Mouse (Mus musculus): Measurements from ENCODE around the gene Hps5. TPM values are rescaled to one million over a fixed set of nuclear protein-coding genes. Genes with fewer than 3 reads are reported as not detected.
"Not testable (repeated sequence)": the region's sequence is repeated elsewhere in the genome, so short reads cannot be mapped to it uniquely, and the experiment has no call there.

Gene Hps5
- 17.0 and 32.8 TPM in 2 replicates for total RNA-seq (2014; fragmentation: Nextera tagmentation)
- total RNA-seq (2017) = 19.1 and 27.6 TPM in 2 replicates

DNA sequence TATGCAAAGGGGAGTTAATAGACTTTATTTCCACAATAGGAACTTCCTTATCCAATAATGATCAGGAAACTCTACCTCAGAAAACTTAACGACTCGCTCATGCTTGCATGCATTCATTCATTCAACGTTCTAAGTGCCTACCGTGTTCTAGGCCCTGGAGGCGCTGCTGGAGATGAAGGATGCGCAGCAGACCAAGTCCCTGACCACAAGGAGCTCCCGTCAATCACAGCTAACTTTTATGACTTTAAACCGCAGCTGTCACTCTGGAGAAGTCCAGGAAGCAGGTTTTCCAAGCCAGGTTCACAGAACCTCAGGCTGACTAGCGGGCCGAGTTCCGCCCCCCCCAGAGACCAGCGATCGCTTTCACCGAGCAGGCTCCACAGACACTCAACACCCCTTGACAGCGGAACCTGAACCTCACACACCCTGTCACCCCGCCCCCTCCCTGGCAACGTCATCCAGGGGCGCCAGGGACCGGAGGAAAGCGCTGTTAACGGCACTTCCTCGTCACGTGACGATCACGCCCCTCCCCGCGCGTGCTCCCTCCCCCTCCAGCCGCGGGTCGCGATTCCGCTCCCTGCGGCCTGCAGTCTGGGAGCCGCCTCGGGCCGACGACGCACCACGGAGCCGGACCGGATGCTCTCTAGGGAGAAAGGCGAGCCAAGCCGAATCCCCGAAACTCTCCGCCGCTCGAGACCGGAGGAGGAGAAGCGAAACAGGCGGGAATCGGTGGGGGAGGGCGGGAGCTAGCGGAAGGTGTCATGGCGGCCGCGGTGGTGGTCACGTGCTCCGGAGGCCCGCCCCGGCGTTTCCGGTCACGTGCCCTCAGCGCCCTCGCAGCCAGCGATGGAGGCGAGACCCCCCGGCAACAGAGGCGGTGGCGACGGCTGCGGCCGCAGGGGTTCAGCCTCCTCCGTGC is at the start of gene Hps5, which contains the start of gene Gtf2h1:
Gene Hps5, minus strand, starts transcription at position 778 of the 919 bp plus-strand sequence.
Gene Gtf2h1, plus strand, starts transcription at position 817 of the 919 bp plus-strand sequence.
- ATAC-seq (replicated peaks; ENCODE audit: poor library complexity, severe bottlenecking) = peak; percentile 95

DNA sequence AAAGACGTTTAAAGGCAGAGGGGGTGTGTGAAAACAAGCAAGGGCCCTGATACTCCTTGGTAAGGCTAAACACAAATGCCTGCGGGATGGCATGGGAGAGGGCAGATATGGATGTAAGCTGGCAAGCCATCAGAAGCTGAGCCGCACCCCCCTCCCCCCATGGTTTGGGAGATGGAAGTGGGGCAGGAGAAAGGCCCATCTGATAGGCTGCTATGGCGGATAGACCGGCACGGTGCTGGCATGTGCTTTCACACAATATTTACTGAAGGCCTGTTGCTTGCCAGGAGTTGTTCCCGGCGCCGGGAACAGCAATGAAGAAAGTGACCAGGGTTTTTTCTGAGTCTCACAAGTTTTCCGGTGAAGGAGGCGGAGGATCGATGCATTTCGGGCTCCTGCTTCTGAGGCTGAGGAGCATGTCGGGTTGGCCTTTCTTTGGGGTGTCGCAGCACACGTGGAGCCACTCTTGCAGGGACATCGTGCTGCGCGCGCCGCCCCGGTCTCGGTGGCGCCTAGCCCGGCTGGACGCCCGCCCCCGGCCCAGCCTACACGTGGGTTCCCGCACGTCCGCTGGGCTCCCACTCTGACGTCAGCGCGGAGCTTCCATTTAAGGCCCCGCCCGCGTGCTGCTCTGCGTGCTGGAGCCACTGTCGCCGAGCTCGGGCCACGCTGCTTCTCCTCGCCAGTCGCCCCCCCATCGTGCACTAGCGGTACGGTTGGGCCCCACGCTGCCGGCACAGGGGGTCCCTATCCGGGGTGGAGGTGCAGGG is 49.5 kb upstream of the Hps5 start:
- peak; percentile 81 for ATAC-seq (replicated peaks; ENCODE audit: poor library complexity, severe bottlenecking)

DNA sequence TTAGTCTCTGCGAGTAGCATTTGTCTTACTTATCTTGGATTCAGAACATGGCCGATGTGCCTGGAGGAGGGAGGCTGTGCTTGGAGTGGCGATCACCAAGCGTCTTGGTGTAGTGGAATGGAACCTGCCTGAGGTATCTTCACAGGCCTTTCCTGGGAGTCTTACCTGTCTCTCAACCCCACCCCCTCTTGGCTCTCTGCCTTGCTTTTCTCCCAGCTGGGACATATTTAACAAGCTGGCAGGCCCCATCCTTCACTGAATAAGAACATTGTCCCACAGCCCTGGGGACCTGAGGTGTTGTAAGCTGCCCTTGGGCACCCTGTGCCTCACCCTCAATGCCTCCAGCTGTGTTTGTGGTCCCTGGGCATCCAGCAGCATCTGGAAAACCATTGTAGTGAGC is 47.7 kb upstream of the Hps5 start:
- no peak for ATAC-seq (replicated peaks; ENCODE audit: poor library complexity, severe bottlenecking)

DNA sequence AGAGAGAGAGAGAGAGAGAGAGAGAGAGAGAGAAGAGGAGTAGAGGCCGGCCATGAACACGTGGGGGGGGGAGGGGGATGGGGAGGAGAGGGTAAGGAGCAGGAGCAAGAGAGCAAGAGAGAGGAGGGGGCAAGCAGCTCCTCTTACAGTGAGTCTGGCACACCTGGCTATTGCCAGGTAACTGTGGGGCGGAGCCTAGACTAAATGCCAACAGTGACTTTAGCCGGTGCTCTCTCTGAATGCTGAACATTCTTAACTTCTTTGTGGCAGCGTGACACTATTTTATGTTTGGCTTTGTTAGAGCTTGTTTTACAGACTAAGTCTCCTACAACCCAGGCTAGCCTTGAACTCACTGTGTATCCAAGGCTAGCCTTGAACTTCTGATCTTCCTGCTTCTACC is 46.4 kb upstream of the Hps5 start:
- no peak for ATAC-seq (replicated peaks; ENCODE audit: poor library complexity, severe bottlenecking)

DNA sequence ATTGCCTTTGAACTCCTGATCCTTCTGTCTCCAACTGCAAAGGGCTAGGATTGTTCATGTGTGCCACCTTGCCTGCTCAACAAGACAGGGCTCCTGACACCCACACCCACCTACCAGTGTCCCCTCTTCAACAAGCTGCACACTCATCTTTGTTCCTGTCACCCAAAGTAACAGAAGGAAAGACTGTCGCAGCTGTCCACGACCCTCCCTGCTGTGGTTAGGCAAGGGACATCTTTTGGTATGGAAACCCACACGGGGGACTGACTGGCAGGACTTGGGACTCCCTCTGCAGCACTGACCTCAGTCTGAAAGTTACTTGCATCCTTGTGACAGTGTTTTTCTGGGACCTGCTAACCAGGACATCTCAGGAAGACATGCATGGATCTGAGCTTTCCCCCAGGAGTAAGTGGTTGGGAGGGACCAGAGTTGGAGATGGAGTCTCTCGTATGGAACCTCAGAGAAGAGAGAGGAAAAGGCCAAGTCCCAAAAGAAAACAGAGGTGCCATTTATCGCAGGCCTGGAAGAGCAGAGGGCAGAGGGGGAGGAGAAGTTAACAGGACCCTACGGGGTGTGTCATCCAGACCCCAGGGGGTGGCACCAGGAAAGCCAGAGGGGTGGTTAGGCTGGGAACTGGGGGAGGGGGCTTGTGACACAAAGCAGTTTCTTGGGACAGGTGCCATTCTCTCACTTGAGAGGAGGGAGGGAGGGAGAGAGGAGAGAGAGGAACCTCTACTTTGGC is 45.1 kb upstream of the Hps5 start, which contains the start of gene Ldha:
Gene Ldha, plus strand, starts transcription at position 689 of the 739 bp plus-strand sequence.
- ATAC-seq (replicated peaks; ENCODE audit: poor library complexity, severe bottlenecking) = no peak

DNA sequence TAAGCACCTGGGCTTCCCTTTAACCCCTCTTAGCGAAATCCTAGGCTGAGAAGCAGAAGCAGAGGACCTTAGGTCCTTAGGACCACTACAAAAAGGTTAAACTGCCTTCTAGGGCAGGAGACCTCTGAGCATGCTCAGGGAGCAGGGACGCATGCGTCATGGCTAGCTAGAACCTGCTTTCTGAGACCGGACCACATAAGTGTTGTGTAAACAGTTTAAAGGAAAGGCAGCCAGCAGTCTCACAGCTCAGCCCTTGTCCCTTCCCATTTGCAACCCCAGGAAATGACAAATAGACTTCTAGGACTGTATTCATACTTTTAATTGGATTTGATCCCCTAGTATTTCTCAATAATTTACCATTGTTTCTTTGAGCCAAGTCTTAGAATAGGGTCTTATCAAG is 44.5 kb upstream of the Hps5 start:
- peak; percentile 15; the same call in 1 of the 2 replicates for ATAC-seq (replicated peaks; ENCODE audit: poor library complexity, severe bottlenecking)

DNA sequence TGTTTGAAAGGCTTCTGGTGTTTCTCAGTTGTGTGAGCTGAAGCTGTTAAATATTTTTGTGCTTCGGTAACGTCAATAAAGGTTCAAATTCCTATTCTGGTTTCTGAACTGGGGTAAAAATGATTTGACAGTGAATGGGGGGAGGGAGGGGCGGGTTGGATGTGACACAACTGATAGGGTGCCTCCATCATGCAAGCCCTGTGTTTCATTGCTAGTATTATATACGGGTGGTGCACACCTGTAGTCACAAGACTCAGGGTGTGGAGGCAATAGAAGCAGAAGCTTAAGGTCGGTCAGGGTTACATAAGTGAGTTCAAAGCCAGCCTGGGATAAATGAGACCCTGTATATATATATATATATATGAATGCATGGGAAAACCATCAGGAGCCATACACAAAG is 44.0 kb upstream of the Hps5 start:
- no peak for ATAC-seq (replicated peaks; ENCODE audit: poor library complexity, severe bottlenecking)

DNA sequence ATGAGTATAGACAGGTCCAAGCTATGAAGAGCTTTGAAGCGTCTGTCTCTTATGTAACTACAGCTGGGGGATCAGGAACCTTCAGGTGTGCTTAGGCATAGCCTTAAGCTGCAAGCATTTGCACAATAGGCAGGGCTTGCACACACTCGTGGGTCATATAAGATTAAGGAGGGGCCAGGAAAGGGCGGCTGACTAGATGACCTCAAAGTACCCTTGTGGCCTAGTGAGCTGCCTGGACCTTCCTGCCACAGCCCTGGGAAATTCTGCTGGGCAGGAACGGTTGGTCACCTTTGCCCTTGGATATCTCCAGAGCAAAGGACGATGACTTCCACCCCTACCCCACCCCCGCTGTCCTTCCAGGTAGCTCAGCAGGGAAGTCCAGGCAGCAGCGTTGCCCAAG is 43.6 kb upstream of the Hps5 start:
- peak; percentile 40 for ATAC-seq (replicated peaks; ENCODE audit: poor library complexity, severe bottlenecking)

DNA sequence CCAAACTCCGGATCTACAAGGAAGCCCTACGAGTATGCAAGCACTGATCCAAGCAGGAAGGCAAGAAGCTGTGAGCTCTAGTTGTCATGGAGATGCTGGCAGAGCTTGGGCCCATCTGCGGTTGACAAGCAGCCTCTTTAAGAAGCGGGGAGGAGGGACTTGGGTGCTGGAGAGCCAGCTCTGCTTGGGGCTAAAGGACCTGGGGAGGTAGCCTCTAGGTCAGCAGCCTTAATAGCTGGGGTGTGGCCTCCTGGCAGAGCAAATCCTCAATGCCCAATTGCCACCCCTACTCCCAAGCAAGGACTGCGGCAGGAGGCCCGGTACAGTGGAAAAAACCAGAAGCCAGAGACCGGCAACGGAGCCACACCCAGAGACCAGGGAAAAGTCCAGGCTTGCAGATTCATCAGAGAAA is 43.0 kb upstream of the Hps5 start:
- peak; percentile 64 for ATAC-seq (replicated peaks; ENCODE audit: poor library complexity, severe bottlenecking)

DNA sequence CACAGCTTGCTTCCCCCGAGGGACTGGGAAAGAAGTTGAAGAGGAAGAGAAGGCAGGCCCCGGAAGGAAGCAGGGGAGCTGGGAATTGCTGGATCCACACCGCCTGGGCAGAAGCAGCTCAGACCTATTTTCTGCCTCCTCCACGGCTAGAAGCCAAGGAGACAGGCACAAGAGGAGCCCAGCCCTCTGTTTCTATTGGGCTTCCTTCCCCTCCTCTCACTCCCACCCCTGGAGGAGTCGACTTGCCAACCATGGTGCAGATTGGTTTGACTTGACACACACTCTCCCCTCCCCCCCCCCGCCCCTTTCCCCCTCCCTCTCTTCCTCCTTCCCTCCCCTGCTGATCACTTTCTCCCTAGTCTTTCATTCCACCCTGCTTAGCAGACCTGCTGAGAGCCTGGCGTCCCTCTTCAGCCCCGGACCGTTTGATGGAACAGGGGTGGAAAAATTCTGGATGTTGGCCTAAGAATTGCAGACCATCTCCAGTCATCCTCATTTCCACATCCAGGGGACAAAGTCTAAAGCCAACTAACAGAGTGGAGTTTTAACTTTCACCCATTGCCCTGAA is 42.3 kb upstream of the Hps5 start:
- peak; percentile 22 for ATAC-seq (replicated peaks; ENCODE audit: poor library complexity, severe bottlenecking)

DNA sequence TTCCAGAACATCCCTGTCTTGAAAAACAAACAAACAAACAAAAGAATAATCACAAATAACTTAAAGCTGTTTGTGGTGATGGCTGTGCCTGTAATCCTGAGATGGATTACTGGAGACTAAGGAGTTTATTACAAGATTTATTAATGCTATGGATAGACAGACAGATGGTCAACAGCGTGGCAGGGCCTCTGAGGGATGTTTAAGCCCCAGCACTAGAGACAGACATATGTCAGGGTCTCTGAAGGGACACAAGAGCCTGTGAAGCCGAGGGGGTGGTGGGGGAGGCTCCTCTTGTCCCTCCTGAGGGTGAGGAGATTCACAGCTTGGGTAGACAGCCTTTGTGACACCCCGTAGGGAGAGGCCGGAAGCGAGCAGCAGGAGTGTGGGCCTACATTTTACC is 41.2 kb upstream of the Hps5 start:
- ATAC-seq (replicated peaks; ENCODE audit: poor library complexity, severe bottlenecking) = no peak

DNA sequence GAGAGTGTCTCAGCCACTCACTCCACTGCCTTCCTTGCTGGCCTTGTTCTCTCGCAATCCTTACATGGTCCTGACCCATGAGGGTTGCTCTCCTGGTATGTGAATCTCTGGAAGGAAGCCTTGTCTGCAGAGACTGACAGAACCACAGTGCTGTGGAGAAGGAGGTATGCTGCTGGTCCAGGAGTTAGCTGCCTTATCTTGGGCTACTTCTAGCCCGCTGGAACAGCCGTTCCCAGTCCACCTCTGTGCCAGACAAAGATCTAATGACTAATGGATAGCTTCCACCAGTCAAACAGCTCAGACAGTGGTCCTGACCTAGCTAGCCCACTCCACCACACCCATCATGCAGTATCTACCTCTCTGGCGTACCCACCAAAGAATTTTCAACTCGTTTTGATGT is 40.5 kb upstream of the Hps5 start:
- ATAC-seq (replicated peaks; ENCODE audit: poor library complexity, severe bottlenecking) = no peak

DNA sequence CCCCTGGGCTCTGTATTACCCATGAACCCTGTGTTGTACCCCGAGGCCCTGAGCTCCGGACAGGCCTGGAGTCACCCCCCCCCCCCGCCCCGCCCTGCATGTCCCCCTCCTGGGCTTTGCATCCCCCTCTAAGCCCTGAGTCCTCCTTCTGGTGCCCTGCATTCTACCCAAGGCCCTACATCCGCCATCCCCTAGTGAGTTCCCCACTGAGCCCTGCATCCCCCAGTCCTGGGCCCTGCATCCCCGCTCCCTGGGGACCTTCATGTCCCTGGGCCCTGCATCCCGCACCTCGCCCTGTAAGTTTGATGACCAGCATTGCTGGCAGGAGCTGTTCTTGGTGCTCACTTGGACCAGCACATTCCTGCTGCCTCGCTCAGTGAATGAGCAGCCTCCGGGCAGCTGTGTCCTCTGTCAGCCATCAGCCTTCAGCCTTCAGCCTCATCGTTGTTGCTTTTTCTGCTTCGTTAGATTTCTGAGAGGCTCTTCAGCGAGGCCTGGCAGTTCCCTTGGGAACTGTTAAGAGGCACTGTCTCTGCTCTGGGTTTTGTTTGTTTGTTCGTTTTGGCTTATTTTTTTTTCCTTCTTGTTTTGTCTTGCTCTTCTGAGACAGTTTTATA is 39.2 kb upstream of the Hps5 start:
- ATAC-seq (replicated peaks; ENCODE audit: poor library complexity, severe bottlenecking) = no peak

DNA sequence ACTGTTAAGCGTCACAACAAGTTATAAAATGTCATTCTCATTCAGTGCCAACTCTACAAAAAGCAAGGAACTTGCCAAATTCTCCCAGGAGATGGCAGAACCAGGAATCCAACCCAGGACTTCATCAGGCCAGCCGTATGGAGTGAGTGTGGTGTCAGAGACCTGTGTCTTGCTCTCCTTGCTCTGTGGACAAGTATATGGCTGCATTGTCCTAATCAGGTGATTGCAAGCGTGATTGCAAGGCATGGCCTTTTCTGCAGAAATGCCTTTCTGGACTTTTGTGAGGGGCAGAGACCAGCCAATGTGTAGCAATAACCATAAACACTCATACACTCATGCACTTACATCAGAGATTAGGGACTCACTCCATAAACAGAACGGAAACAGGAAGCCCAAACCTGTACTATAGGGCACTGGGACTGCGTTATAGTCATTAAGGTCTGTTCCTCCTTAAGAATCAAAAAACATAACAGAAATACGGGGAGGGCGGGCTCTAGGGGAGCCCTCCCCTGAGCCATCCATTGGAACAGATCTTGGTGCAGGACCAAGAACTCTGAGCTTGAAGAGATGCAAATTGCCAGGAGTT is 37.9 kb upstream of the Hps5 start:
- peak; percentile 66 for ATAC-seq (replicated peaks; ENCODE audit: poor library complexity, severe bottlenecking)

DNA sequence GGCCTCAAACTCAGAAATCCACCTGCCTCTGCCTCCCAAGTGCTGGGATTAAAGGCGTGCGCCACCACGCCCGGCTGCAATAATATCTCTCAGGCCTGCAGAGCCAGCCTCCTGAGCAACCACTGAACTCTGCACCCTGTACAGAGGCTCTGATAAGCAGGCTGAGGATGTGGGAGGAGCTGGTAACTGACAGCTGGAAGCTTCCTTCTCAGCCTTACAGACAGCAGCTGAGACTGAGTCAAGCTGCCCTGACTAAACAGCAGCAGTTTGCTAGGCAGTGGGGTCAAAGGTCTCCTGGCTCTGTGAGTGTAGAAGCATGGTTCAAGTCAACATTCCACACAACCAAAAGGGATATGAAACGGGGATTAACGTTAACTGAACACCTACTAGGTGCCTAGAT is 37.4 kb upstream of the Hps5 start:
- ATAC-seq (replicated peaks; ENCODE audit: poor library complexity, severe bottlenecking) = peak; percentile 71

DNA sequence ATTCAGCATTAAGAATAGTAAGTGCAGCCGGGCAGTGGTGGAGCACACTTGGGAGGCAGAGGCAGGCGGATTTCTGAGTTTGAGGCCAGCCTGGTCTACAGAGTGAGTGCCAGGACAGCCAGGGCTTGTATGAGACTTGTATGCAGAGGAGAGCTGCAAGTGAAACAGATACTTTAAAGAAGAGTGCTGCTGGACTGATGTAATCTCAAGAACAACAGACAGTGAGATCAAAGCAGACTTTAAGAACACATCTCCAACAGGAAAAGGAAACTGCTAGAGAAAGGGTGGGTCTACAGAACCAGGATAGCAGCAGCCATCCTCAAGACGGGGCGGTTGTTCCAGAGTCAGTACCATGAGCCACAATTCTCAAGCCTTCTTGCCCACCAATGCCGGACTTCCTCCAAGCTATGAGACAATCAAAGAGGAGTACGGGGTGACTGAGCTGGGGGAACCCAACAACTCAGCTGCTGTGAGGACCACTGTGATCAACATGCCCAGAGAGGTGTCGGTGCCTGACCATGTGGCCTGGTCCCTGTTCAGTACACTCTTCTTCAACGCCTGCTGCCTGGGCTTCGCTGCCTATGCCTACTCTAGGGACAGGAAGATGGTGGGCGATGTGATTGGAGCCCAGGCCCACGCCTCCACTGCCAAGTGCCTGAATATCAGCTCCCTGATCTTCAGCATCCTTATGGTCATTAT is 36.4 kb upstream of the Hps5 start:
- ATAC-seq (replicated peaks; ENCODE audit: poor library complexity, severe bottlenecking) = not testable (repeated sequence)

DNA sequence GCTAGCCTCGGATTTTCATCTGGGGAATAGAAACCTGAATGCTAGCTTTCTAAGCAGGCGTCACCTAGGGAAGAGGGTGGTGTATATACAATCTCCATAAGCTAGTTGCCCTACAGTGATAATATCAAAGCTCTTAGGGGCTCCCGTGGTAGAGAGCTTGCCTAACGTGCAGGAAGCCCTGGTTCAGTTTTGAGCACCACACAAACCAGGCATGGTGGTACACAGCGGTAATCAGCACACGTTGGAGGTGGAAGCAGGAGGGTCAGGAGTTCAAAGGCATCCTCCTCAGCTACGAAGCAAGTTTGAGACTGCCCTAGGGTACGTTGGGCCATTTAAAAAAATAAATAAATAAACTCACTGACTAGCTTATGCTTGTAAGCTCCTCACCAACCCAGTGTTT is 35.8 kb upstream of the Hps5 start:
- ATAC-seq (replicated peaks; ENCODE audit: poor library complexity, severe bottlenecking) = no peak

DNA sequence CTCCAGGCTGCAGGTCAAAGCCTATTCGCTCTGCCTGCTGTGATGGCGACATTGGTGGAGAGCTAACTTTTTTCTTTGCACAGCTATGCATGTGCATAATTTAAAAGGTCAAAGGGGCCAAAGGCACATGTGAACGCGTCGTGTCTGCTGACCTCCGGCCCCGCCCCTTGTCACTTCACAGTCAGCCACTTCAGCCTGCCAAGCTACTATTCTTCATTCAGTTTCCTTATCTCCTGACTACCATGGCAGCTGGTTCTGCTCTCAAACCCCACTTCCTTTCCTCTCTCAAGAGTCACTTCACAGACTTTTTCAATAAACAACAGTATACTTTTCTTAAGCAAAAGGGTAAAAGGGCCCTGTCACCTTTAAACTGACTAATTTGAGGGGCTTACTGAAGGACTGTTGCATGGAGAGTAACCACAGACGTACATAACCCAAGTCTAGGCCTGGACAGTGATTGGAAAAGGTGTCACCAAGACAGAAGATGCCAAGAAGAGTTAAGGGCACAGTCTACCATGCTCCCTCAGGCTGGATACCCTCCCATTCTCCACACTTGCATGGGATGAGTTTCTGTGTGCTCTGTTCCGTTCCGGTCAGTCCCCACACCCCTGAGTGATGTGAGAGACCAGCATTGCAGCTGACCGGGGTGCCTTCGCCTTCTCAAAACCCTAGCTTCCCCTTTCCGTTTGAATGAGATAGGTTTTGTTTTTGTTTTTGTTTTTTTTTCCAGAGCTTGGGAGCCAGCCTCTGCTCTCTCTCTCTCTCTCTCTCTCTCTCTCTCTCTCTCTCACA is 35.1 kb upstream of the Hps5 start:
- ATAC-seq (replicated peaks; ENCODE audit: poor library complexity, severe bottlenecking) = peak; percentile 62
